Mouse (Mus musculus): ENCODE results near the gene Olfr449. TPM values are rescaled to one million over a fixed set of nuclear protein-coding genes. Genes with fewer than 3 reads are reported as not detected.

The Olfr449 gene
- polyA plus RNA-seq (2012; rRNA removed), result not detected in 2 replicates

GRCm38 (mm10) chr6:42834084-42834483, at the start of gene Olfr449:
Gene Olfr449, plus strand, starts transcription at chr6:42834384.

GRCm38 (mm10) chr6:42784793-42785192, 49.4 kb upstream of the Olfr449 start, which contains the start of gene Olfr452:
Gene Olfr452, plus strand, starts transcription at chr6:42785093.

GRCm38 (mm10) chr6:42811639-42812038, 22.5 kb upstream of the Olfr449 start, which contains the start of gene Olfr450:
Gene Olfr450, plus strand, starts transcription at chr6:42811939.

Other genes with a start within 250 kb of the Olfr449 start
- gene Tcaf3, start 236.7 kb upstream of the Olfr449 start, polyA plus RNA-seq (2012; rRNA removed), result not detected in 2 replicates
- 0.08 and 0.13 TPM in 2 replicates for gene Tcaf2, start 189.1 kb upstream of the Olfr449 start, polyA plus RNA-seq (2012; rRNA removed)
- 2.2 TPM in 2 replicates for gene Tcaf1, start 124.3 kb upstream of the Olfr449 start, polyA plus RNA-seq (2012; rRNA removed)
- gene Olfr453, start 95.0 kb upstream of the Olfr449 start, polyA plus RNA-seq (2012; rRNA removed), result not detected in 2 replicates
- not detected in 2 replicates for gene Olfr38, start 78.0 kb upstream of the Olfr449 start, polyA plus RNA-seq (2012; rRNA removed)
- not detected in 2 replicates for gene Olfr452, start 49.3 kb upstream of the Olfr449 start, polyA plus RNA-seq (2012; rRNA removed)
- not detected in 2 replicates for gene Olfr450, start 22.4 kb upstream of the Olfr449 start, polyA plus RNA-seq (2012; rRNA removed)
- gene Olfr448, start 56.1 kb downstream of the Olfr449 start, polyA plus RNA-seq (2012; rRNA removed), result not detected in 2 replicates
- not detected in 2 replicates for gene Olfr447, start 74.5 kb downstream of the Olfr449 start, polyA plus RNA-seq (2012; rRNA removed)
- not detected in 2 replicates for gene Olfr446, start 87.0 kb downstream of the Olfr449 start, polyA plus RNA-seq (2012; rRNA removed)
- gene Olfr444, start 114.7 kb downstream of the Olfr449 start, polyA plus RNA-seq (2012; rRNA removed), result not detected in 2 replicates